Mouse (Mus musculus): ENCODE data around the gene Ffar2.

- TF ChIP-seq CTCF (IDR thresholded peaks at IDR 0.05; ENCODE audit: insufficient read depth, low read depth, low read length) (no peak), POLR2A (IDR thresholded peaks at IDR 0.05; ENCODE audit: insufficient read depth, low read depth, low read length) (no peak)
Measured at GRCm38 (mm10) chr7:30826660-30827059, 3.1 kb upstream of the Ffar2 start.
